Mouse (Mus musculus) layer of hippocampus, adult 2 months (tissue): ENCODE measurements around the gene Pnkd. TPM values are rescaled to one million over a fixed set of nuclear protein-coding genes. Genes with fewer than 3 reads are reported as not detected.

Source experiments
- DNase-seq, 2 experiments: peaks; one replicate each; pipeline ENCODE4 v3.0.0; 2022; ENCODE audit warnings: low spot score in 2 of 2
- H3K27ac ChIP-seq: fragments of 200-600 bp; 2 replicates; pipeline ENCODE4 v1.8.1; 2022
- H3K4me3 ChIP-seq: fragments of 200-600 bp; 2 replicates; pipeline ENCODE4 v1.8.1; 2022; ENCODE audit warnings: mild to moderate bottlenecking
- CTCF ChIP-seq: fragments of 200-600 bp; conservative IDR thresholded peaks from 2 replicates; pipeline ENCODE4 v1.8.1; 2022; ENCODE audit warnings: antibody characterized with exemption, mild to moderate bottlenecking, moderate library complexity
- total RNA-seq, 2 experiments: library from RNA; stranded (reverse); gene quantifications; 2 replicates each; pipeline ENCODE4 v1.2.3; 2021

The Pnkd gene
- total RNA-seq, 2 experiments from 2014 or later, result 171 to 185 TPM

DNA sequence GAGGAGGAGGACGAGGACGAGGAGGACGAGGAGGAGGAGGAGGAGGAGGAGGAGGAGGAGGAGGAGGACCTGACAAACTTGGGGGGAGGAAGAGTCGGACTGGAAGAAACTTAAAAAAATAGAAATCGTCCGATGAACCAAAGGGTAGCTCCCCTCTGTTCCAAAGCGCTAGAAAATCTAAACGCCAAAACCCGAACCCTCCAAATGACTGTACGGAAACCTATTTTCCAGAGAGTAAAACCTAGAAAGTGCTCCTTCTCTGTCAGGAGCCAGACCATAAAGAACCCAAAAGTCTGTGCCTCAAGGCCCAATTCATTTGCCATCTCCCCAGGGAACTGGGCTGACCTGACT is 101.6 kb downstream of the Pnkd start:
- Histone ChIP-seq H3K4me3 (peak overlapping the region; percentile 65), H3K27ac (peak overlapping the region; percentile 96)
- DNase-seq, result no peak
- no peak for TF ChIP-seq CTCF

DNA sequence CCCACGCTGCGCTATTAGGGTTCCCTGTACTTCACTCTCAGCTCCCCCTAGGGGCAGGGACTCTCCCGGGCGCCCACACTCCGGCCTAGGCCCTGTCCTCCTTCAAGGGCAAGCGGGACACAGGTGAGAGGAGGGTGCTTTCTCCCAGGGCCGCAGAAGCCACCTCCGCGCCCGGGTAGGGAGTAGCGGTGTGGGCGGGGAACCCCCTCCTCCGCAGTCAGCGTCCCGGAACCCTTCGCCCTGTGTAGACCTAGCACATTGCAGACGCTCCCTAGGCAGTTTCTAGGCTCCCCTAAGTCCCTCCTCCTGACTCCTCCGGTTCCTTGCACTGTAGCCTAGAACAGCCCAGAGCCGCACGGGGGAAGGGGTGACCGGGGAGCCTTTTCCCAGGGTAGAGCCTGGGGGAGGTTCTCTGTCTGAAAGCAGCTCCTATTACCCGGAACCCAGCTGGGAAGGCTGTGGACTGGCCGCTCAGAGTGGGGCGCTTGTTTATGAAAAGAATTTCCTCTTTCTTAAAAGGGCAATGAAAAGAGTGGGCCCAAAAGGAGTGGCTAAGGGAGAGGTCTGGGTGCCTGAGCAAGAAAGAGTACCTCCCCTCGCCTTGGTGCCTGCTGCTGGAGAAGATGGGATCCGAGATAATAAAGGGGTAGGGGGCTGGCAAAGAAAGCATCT is 102.1 kb downstream of the Pnkd start:
- TF ChIP-seq CTCF, result peak; percentile 87
- H3K4me3 ChIP-seq, result peak overlapping the region; percentile 65

GRCm38 (mm10) chr1:74387386-74387988 is 102.8 kb downstream of the Pnkd start:
- Histone ChIP-seq H3K27ac (peak overlapping the region; percentile 96), H3K4me3 (peak overlapping the region; percentile 65)
- no peak for DNase-seq
- no peak for TF ChIP-seq CTCF

More for the DNA sequence above, 102.1 kb downstream of the Pnkd start:
- DNase-seq, result peak; percentile 93
- peak overlapping the region; percentile 96 for H3K27ac ChIP-seq

DNA sequence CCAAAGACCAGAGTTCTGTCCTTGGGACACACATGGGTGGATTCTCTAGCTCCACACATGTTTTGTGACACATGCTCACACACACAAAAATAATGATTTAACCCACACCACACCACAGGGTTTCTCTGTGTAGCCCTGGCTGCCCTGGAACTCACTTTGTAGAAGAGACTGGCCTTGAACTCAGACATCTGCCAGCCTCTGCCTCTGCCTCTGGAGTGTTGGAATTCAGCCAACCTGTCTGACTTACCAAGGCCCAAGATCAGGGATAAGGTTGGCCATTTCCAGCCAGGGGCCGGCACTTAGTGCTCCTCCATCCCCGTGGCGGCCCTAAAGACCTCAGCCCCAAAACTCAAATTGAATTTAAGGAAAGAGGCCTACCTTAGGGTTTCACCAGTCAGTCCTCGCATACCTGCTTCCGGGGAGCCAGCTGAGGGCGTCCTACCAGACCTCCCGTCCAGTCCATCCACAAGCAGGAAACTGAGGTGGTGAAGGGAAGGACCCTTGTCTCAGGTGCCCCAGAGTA is 103.7 kb downstream of the Pnkd start:
- no peak overlapping the region for H3K4me3 ChIP-seq
- H3K27ac ChIP-seq, result no peak overlapping the region; the same call in 1 of the 2 replicates
- no peak for DNase-seq
- TF ChIP-seq CTCF, result no peak

DNA sequence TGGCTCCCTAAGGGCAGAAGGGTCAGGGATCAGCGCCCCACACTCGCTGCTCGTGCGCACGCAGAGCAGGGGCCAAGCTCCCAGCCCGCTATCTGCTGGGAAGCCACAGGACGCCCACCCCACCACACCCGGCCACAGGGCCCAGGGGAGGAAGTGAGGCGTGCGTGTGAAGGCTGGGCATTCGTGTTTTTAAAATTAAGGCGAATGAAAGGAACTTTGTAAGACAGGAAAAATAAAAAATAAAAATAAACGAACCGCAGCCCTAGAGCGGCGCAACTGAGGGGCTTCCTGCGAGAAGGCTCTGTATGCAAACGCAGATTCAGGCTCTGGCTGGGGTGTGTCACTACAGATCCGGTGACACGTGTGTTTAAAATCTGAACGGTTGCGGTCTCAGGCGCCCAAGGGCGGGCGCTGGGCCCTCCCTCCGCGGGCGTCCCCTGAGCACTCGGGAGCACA is 105.1 kb downstream of the Pnkd start:
- peak overlapping the region; percentile 95 for H3K27ac ChIP-seq
- no peak for DNase-seq
- no peak overlapping the region for H3K4me3 ChIP-seq
- TF ChIP-seq CTCF, result no peak

DNA sequence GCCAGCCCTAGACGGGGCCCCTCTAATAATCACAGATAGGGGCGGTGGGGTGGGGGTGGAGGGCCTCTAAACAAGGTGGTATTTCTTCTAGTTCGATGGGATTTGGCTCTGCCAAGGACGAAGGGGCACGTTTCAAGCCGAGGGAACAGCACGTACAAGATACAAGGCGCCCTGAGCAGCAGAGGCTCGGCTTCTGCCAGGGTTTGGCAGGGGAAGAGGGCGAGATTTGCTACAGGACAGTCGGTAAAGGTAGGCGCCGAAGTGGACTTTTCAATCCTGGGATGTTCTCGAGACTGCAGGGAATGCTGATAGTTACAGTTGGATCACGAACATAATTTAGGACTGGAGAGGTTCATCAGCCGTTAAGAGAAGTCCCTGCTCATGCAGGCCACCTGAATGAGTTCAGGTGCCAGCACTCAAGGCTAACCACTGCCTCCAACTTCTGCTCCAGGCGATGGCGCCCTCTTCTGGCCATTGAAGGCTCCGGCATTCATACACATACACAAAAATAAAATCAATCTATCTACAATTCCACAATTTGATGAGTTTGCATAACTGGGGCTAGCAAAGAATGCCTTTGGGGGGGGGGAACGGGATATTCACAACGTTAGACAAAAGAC is 105.7 kb downstream of the Pnkd start:
- peak overlapping the region; percentile 95 for H3K27ac ChIP-seq
- no peak for DNase-seq
- no peak overlapping the region; the same call in 1 of the 2 replicates for H3K4me3 ChIP-seq
- peak; percentile 69 for TF ChIP-seq CTCF

GRCm38 (mm10) chr1:74390924-74391748 is 106.4 kb downstream of the Pnkd start, which contains the start of gene Ctdsp1:
TSS of gene Ctdsp1 (plus strand) at chr1:74391509.
- Histone ChIP-seq H3K4me3 (peak within 1 kb of the TSS; percentile 61), H3K27ac (peak within 1 kb of the TSS; percentile 95)
- DNase-seq, result peak; percentile 95 to 96
- peak; percentile 44 for TF ChIP-seq CTCF

- no peak for TF ChIP-seq CTCF
- Histone ChIP-seq H3K27ac (peak overlapping the region; percentile 95), H3K4me3 (peak overlapping the region; percentile 61)
- DNase-seq, result peak in 1 of 2 experiments; percentile 36
Observed at GRCm38 (mm10) chr1:74391844-74392441, 107.2 kb downstream of the Pnkd start.

DNA sequence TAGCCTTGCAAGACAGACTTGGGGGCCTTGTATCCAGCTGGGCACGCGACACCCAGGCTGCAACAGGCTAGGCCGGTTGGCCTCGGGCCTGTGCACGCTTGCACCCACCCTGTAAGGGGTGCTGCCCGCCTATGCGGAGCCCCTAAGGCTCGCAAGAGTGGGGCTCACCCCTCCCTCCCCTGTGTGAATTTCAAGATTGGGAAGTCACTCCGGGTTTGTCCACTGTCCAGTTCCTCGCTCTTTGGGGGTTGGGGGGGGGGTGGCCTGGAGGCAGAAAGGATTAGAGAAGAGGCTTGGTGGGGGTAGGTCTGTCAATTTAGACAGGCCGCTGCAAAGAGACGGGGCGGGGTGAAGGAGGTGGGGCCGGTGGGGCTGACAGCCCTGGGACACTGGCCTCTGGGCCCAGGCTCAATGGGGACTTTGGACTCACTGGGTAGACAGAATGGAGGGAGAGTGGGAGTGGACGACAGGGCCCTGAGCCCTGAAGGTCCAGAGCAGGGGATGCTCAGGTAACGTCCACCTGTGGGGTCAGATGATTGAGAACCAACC is 107.8 kb downstream of the Pnkd start:
- Histone ChIP-seq H3K27ac (peak overlapping the region; percentile 95), H3K4me3 (peak overlapping the region; percentile 61)
- no peak for TF ChIP-seq CTCF
- no peak for DNase-seq

GRCm38 (mm10) chr1:74393010-74393409 is 108.3 kb downstream of the Pnkd start:
- H3K27ac ChIP-seq, result peak overlapping the region; percentile 95; the same call in 1 of the 2 replicates
- peak; percentile 39 for TF ChIP-seq CTCF
- no peak for DNase-seq
- peak overlapping the region; percentile 61 for H3K4me3 ChIP-seq

- no peak for DNase-seq
- no peak overlapping the region for H3K27ac ChIP-seq
- no peak overlapping the region for H3K4me3 ChIP-seq
- TF ChIP-seq CTCF, result no peak
Observed at GRCm38 (mm10) chr1:74393697-74394096, 109.0 kb downstream of the Pnkd start.

- no peak overlapping the region for H3K27ac ChIP-seq
- TF ChIP-seq CTCF, result no peak
Observed at GRCm38 (mm10) chr1:74394311-74394710, 109.6 kb downstream of the Pnkd start.

More at GRCm38 (mm10) chr1:74394311-74394710, 109.6 kb downstream of the Pnkd start:
- H3K4me3 ChIP-seq, result no peak overlapping the region
- DNase-seq, result no peak
